Mouse (Mus musculus) embryonic fibroblast, embryonic 13.5 days (primary cell): ENCODE data around the gene Kdm6a. TPM values are rescaled to one million over a fixed set of nuclear protein-coding genes. Genes with fewer than 3 reads are reported as not detected.
A peak's percentile ranks its signal among the peaks of the same experiment; 100 is the strongest.

Source experiments
- H3K27ac ChIP-seq: 2 replicates; pipeline ENCODE4 v1.5.1; 2012; ENCODE audit warnings: low read length, control low read depth, inconsistent platforms; ENCODE audit not compliant: insufficient read depth
- H3K4me1 ChIP-seq: 2 replicates; pipeline ENCODE4 v1.6.1; 2011; ENCODE audit warnings: low read length; ENCODE audit not compliant: control insufficient read depth, insufficient read depth
- H3K4me3 ChIP-seq: 2 replicates; pipeline ENCODE4 v1.5.1; 2011; ENCODE audit warnings: mild to moderate bottlenecking, control low read depth, low read length; ENCODE audit not compliant: insufficient read depth
- CTCF ChIP-seq: IDR thresholded peaks from 2 replicates; pipeline ENCODE4 v1.5.1; 2011; ENCODE audit warnings: mild to moderate bottlenecking, control low read depth, low read length, moderate library complexity, borderline replicate concordance; ENCODE audit not compliant: insufficient read depth
- POLR2A ChIP-seq: IDR thresholded peaks from 2 replicates; pipeline ENCODE4 v1.6.1; 2011; ENCODE audit warnings: low read depth, mild to moderate bottlenecking, control low read depth, low read length, moderate library complexity
- polyA plus RNA-seq: library from polyadenylated mRNA; stranded (reverse); fragments of >200 nt; gene quantifications from 2 replicates; pipeline ENCODE4 v1.2.4, GENCODE M21; 2011; ENCODE audit warnings: low read depth; ENCODE audit not compliant: missing spikeins, insufficient read length

Gene Kdm6a
- polyA plus RNA-seq: 22.4 and 27.3 TPM in 2 replicates

- peak within 1 kb of the TSS; percentile 85 for H3K4me3 ChIP-seq
- H3K4me1 ChIP-seq: no peaks in the 10 kb centered on the region
- peak within 1 kb of the TSS; percentile 81 for H3K27ac ChIP-seq
- TF ChIP-seq POLR2A (peak; percentile 78), CTCF (no peak)
These were observed at the start of gene Kdm6a for GRCm38 (mm10) chrX:18162192-18162857. TSS of gene Kdm6a (plus strand) at chrX:18162575.

- H3K4me1 ChIP-seq: no peaks in the 10 kb centered on the region
- H3K27ac ChIP-seq: no peak within 1 kb of the TSS
- no peak for TF ChIP-seq POLR2A
- no peak for TF ChIP-seq CTCF
- no peak within 1 kb of the TSS for H3K4me3 ChIP-seq
These were observed 16.8 kb upstream of the Kdm6a start, which contains the start of gene Dusp21 for GRCm38 (mm10) chrX:18145557-18145956. TSS of gene Dusp21 (plus strand) at chrX:18145857.

GRCm38 (mm10) chrX:18160734-18161442 lies 1.5 kb upstream of the Kdm6a start:
- Histone ChIP-seq H3K4me3 (no peak overlapping the region), H3K27ac (no peak overlapping the region), H3K4me1 (no peaks in the 10 kb centered on the region)
- TF ChIP-seq CTCF (no peak), POLR2A (no peak)

- no peaks in the 10 kb centered on the region for H3K4me1 ChIP-seq
- peak overlapping the region; percentile 54 for H3K4me3 ChIP-seq
- TF ChIP-seq POLR2A (no peak), CTCF (no peak)
- peak overlapping the region; percentile 81 for H3K27ac ChIP-seq
These were observed 581 bp upstream of the Kdm6a start for GRCm38 (mm10) chrX:18161796-18162191.

- TF ChIP-seq POLR2A (no peak), CTCF (no peak)
- Histone ChIP-seq H3K4me3 (peak overlapping the region; percentile 85), H3K4me1 (no peaks in the 10 kb centered on the region), H3K27ac (peak overlapping the region; percentile 67)
These were observed 721 bp downstream of the Kdm6a start for GRCm38 (mm10) chrX:18162861-18163731.

GRCm38 (mm10) chrX:18163917-18164624 lies 1.7 kb downstream of the Kdm6a start:
- TF ChIP-seq CTCF (no peak), POLR2A (no peak)
- Histone ChIP-seq H3K4me3 (peak overlapping the region; percentile 85), H3K4me1 (no peaks in the 10 kb centered on the region), H3K27ac (peak overlapping the region; percentile 67)

- TF ChIP-seq POLR2A: no peak
- no peak for TF ChIP-seq CTCF
- Histone ChIP-seq H3K4me1 (no peaks in the 10 kb centered on the region), H3K27ac (no peak overlapping the region), H3K4me3 (no peak overlapping the region)
These were observed 2.7 kb downstream of the Kdm6a start for GRCm38 (mm10) chrX:18165121-18165520.

GRCm38 (mm10) chrX:18166961-18167360 lies 4.6 kb downstream of the Kdm6a start:
- Histone ChIP-seq H3K4me3 (no peak overlapping the region), H3K27ac (no peak overlapping the region), H3K4me1 (no peaks in the 10 kb centered on the region)
- no peak for TF ChIP-seq POLR2A
- no peak for TF ChIP-seq CTCF

- Histone ChIP-seq H3K27ac (no peak overlapping the region), H3K4me3 (no peak overlapping the region), H3K4me1 (no peaks in the 10 kb centered on the region)
- TF ChIP-seq CTCF: no peak
- TF ChIP-seq POLR2A: no peak
These were observed 6.6 kb downstream of the Kdm6a start for GRCm38 (mm10) chrX:18168940-18169339.
